Mouse (Mus musculus) lung, postnatal 0 days (tissue): ENCODE results near the gene Grb10.

ENCODE experiments used
- CTCF ChIP-seq: IDR thresholded peaks from 2 replicates; pipeline ENCODE4 v1.5.1; 2016; ENCODE audit warnings: antibody characterized with exemption, mild to moderate bottlenecking
- EP300 ChIP-seq: IDR thresholded peaks from 2 replicates; pipeline ENCODE4 v1.6.1; 2016; ENCODE audit warnings: antibody characterized with exemption, mild to moderate bottlenecking, control low read depth

GRCm38 (mm10) chr11:11953364-11954114 lies 84.9 kb downstream of the Grb10 start:
- no peak for TF ChIP-seq CTCF
- no peak for TF ChIP-seq EP300
